In genomic region chr11:8523344-8524126, GRCm38 (mm10) we compare ENCODE assay signal across 8 mouse cellular contexts.
DNase-seq lines count a peak whose midpoint lies in the region; ATAC-seq and TF ChIP-seq lines count a peak whose summit lies in the region.

No protein-coding gene starts in this region.

- no peaks in the 10 kb centered on the region for H3K27me3 ChIP-seq in intestine, embryonic 15.5 days (replicated peaks)
- no peaks in the 10 kb centered on the region for H3K27me3 ChIP-seq in midbrain, embryonic 11.5 days (ENCODE audit: control insufficient read depth, insufficient read depth, low read length)
- no peaks in the 10 kb centered on the region for H3K27me3 ChIP-seq in small intestine, adult 2 months (ENCODE audit: control insufficient read depth, insufficient read depth, low read length)

- WGBS in intestine, embryonic 15.5 days = 40% methylated on average over 10 of the region's 10 CpGs
- 58% methylated on average over 10 of the region's 10 CpGs for WGBS in midbrain, embryonic 11.5 days
- WGBS in small intestine, adult 2 months = 41% methylated on average over 10 of the region's 10 CpGs

- peaks cover 13% of the 10 kb centered on the region for H3K4me1 ChIP-seq in intestine, embryonic 15.5 days (replicated peaks)
- no peaks in the 10 kb centered on the region for H3K4me1 ChIP-seq in midbrain, embryonic 11.5 days (ENCODE audit: control insufficient read depth, insufficient read depth, low read length)
- peaks cover 2% of the 10 kb centered on the region; the same call in 1 of the 2 replicates for H3K4me1 ChIP-seq in small intestine, adult 2 months (ENCODE audit: control insufficient read depth, insufficient read depth, insufficient read length, low read length)

- no peaks in the 10 kb centered on the region for H3K9me3 ChIP-seq in intestine, embryonic 15.5 days
- H3K9me3 ChIP-seq in midbrain, embryonic 11.5 days (ENCODE audit: control insufficient read depth, low read length) = no peaks in the 10 kb centered on the region

- TF ChIP-seq CTCF in small intestine, adult 2 months (IDR thresholded peaks at IDR 0.05; ENCODE audit: extremely low read depth, insufficient read length, insufficient replicate concordance, low read depth, low read length) = peak; percentile 55; the same call in 1 of the 2 replicates

- H3K4me3 ChIP-seq in intestine, embryonic 15.5 days (replicated peaks) = no peak overlapping the region
- H3K4me3 ChIP-seq in midbrain, embryonic 11.5 days (ENCODE audit: low read depth, low read length) = no peak overlapping the region
- no peak overlapping the region for H3K4me3 ChIP-seq in small intestine, adult 2 months (ENCODE audit: low read depth, low read length)

- ATAC-seq in intestine, embryonic 15.5 days = peak; percentile 58; the same call in 1 of the 2 replicates
- peak; percentile 77 for ATAC-seq in midbrain, embryonic 11.5 days (ENCODE audit: low FRiP score)
- no peak for ATAC-seq in inflammation-experienced regulatory T-cells, adult 6 months

- no peak overlapping the region for H3K4me2 ChIP-seq in intestine, embryonic 15.5 days (replicated peaks)
- no peak overlapping the region for H3K4me2 ChIP-seq in midbrain, embryonic 11.5 days

- TF ChIP-seq POLR2A in small intestine, adult 2 months (IDR thresholded peaks at IDR 0.05; ENCODE audit: low read depth, low read length) = no peak

- DNase-seq in adrenal gland, postnatal 10 days = peak; percentile 89
- DNase-seq in embryo, embryonic 11.5 days (ENCODE audit: low read depth, low spot score) = peak; percentile 43
- peak; percentile 69 to 75 for DNase-seq in gastrocnemius, postnatal 36 days
- DNase-seq in left cerebral cortex, postnatal 10 days (ENCODE audit: extremely low spot score in 1 of 2, low spot score in 2 of 2) = peak; percentile 55 to 74
- DNase-seq in midbrain, embryonic 11.5 days (ENCODE audit: low spot score, missing footprints) = peak; percentile 96

- H3K36me3 ChIP-seq in intestine, embryonic 15.5 days = peaks cover 5% of the 10 kb centered on the region; the same call in 1 of the 2 replicates
- no peaks in the 10 kb centered on the region for H3K36me3 ChIP-seq in midbrain, embryonic 11.5 days (ENCODE audit: control insufficient read depth, insufficient read depth, low read length)
- H3K36me3 ChIP-seq in small intestine, adult 2 months (ENCODE audit: control insufficient read depth, insufficient read depth, low read length) = peaks cover 29% of the 10 kb centered on the region

- H3K9ac ChIP-seq in intestine, embryonic 15.5 days = no peak overlapping the region
- no peak overlapping the region for H3K9ac ChIP-seq in midbrain, embryonic 11.5 days (ENCODE audit: low read length)

- intact Hi-C loops in gastrocnemius, postnatal 36 days (cut with DNase I) = loop anchor here (1.0 to 5.0 kb wide), 2 partner anchors 36 to 99 kb away; no protein-coding TSS in a partner anchor
- intact Hi-C loops in left cerebral cortex, postnatal 10 days (cut with DNase I) = loop anchor here (5.0 kb wide), 1 partner anchor 101 kb away; no protein-coding TSS in a partner anchor

- H3K27ac ChIP-seq in intestine, embryonic 15.5 days = no peak overlapping the region
- no peak overlapping the region for H3K27ac ChIP-seq in midbrain, embryonic 11.5 days (ENCODE audit: low read depth, low read length)
- H3K27ac ChIP-seq in small intestine, adult 2 months (ENCODE audit: insufficient read depth, low read depth, low read length) = no peak overlapping the region

Comparison
In these comparisons a context has a peak if more than half of its experiments do, and no peak if none do; other contexts are left out.
1. DNase-seq: peak in every context shown above with its lines; median percentile 96 in midbrain, embryonic 11.5 days; 89 in adrenal gland, postnatal 10 days; 72 in gastrocnemius, postnatal 36 days; 64 in left cerebral cortex, postnatal 10 days; 43 in embryo, embryonic 11.5 days.